Mouse (Mus musculus) stomach, postnatal 0 days (tissue): Measurements from ENCODE around the gene Olfr1393. TPM values are rescaled to one million over a fixed set of nuclear protein-coding genes. Genes with fewer than 3 reads are reported as not detected.

Experiments used
- ATAC-seq: fragments of 200-750 bp; cut with Nextera tagmentation; 2 replicates; pipeline ENCODE4 v1.8.0; 2017; ENCODE audit not compliant: low FRiP score, low TSS enrichment
- DNase-seq: peaks from one replicate; pipeline ENCODE4 v3.0.0-alpha.2; 2016; ENCODE audit warnings: low spot score
- H3K27ac ChIP-seq: fragments of 300-500 bp; sonication (generic); replicated peaks from 2 replicates; pipeline ENCODE4 v1.5.1; 2014; ENCODE audit warnings: mild to moderate bottlenecking, control low read depth
- H3K27me3 ChIP-seq: fragments of 300-500 bp; sonication (generic); 2 replicates; pipeline ENCODE4 v1.6.1; 2014; ENCODE audit warnings: low read length; ENCODE audit not compliant: control insufficient read depth, insufficient read depth
- H3K36me3 ChIP-seq: fragments of 300-500 bp; sonication (generic); 2 replicates; pipeline ENCODE4 v1.6.1; 2014; ENCODE audit warnings: low read length, mixed read lengths; ENCODE audit not compliant: control insufficient read depth, insufficient read depth
- H3K4me1 ChIP-seq: fragments of 300-500 bp; sonication (generic); replicated peaks from 2 replicates; pipeline ENCODE4 v1.6.1; 2014; ENCODE audit warnings: antibody characterized with exemption; ENCODE audit not compliant: control insufficient read depth, insufficient read depth
- H3K4me2 ChIP-seq: fragments of 300-500 bp; sonication (generic); replicated peaks from 2 replicates; pipeline ENCODE4 v1.6.1; 2014; ENCODE audit warnings: low read depth, mild to moderate bottlenecking, control low read depth, moderate library complexity
- H3K4me3 ChIP-seq: fragments of 300-500 bp; sonication (generic); 2 replicates; pipeline ENCODE4 v1.5.1; 2014; ENCODE audit warnings: low read depth, low read length, control low read depth
- H3K9ac ChIP-seq: fragments of 300-500 bp; sonication (generic); 2 replicates; pipeline ENCODE4 v1.6.1; 2014; ENCODE audit warnings: mild to moderate bottlenecking, low read length, control low read depth, mixed read lengths
- H3K9me3 ChIP-seq: fragments of 300-500 bp; sonication (generic); 2 replicates; pipeline ENCODE4 v1.6.1; 2016; ENCODE audit warnings: low read length; ENCODE audit not compliant: control insufficient read depth
- CTCF ChIP-seq: IDR thresholded peaks from 2 replicates; pipeline ENCODE4 v1.5.1; 2016; ENCODE audit warnings: antibody characterized with exemption, low read depth, mild to moderate bottlenecking, moderate library complexity
- EP300 ChIP-seq: optimal IDR thresholded peaks from 2 replicates; pipeline ENCODE3; 2016; ENCODE audit warnings: antibody characterized with exemption
- WGBS: fragments of 180-500 bp; shearing (Covaris S2); extraction: QIAGEN DNeasy Blood & Tissue Kit; methylation state at CpG from one replicate; pipeline ENCODE4 v1.1.7; 2014; 5-methylcytosine and 5-hydroxymethylcytosine counted together
- polyA plus RNA-seq: library from polyadenylated mRNA; unstranded; fragments of >200 nt; fragmentation: Nextera tagmentation; extraction: Ambion mirVana; gene quantifications from 2 replicates; pipeline ENCODE4 v1.2.1, GENCODE M21; 2015

The Olfr1393 gene
- polyA plus RNA-seq, 1 experiment from 2014 or later, result not detected

DNA sequence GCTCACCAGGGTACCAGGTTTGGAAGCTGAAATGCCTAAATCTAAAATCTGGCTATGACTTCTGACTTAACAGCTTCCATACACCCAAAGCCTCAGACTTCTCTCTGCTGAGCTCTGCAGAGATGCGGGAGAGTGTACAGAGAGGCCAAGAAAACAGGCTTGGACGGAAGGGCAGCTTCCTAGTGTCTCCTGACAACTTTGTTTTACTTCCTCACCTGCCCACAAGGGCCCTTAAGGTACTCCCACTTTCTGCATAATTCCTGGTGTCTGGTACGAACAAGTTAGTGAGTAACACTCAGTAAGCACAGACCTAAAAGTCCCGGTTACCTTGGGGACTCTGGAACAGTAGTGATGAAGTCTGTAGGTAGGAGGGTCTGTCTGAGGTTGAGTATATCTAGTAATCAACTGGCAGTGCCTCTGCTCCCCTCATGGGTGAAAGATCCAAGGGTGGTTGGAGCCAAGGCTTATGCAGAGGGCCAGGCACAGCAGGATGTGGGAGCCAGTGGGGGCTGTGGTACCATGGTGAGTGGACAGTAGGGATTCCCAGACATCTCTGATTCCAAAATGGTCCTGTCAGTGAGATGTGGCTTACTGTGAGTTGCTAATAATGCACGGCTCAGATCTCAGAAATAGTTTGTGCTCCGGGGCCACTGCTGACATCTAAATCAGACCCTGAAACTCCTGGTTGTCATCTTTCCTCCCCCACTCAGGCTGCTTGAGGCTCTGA is 29.0 kb upstream of the Olfr1393 start:
- H3K9me3 ChIP-seq, result no peaks in the 10 kb centered on the region
- no peak overlapping the region for H3K4me3 ChIP-seq
- ATAC-seq, result no peak
- no peaks in the 10 kb centered on the region for H3K27me3 ChIP-seq
- H3K9ac ChIP-seq, result 0 out of 2 replicates have a peak overlapping the region, but pooled peaks have one; percentile 23
- DNase-seq, result no peak
- peak overlapping the region; percentile 2 for H3K4me2 ChIP-seq
- peaks cover 33% of the 10 kb centered on the region for H3K4me1 ChIP-seq
- peak overlapping the region; percentile 98 for H3K27ac ChIP-seq
- peaks cover 6% of the 10 kb centered on the region; the same call in 1 of the 2 replicates for H3K36me3 ChIP-seq
- WGBS, result 51% methylated on average over 6 of the region's 6 CpGs
- TF ChIP-seq CTCF (no peak), EP300 (no peak)

DNA sequence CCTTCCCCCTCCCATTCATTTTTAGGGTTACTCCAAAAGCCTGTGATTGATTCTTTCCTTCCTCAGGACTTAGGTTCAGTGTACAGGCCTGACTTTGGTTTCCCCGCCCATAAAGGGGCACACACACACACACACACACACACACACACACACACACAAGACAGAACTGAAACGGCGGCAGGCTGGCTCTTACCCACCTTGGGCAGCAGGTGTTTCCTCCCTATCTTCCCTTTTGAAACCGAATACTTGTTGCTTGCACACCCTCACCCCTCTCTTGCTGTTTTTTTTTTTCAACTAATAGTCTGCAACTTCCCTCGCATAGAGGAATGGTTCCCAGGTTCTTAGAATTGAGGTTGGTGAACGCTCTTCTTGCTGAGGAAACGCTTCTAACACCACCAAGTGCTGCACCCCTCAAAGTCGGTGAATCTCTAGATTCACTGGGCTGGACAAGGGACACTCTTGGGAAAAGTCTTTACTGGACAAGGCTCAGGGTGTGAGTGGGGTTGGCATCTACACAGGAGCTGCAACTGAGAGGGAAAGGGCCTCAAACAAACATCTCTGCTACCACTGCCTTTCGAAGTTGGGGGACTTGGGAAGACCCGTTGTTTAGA is 28.2 kb upstream of the Olfr1393 start:
- peaks cover 31% of the 10 kb centered on the region for H3K4me1 ChIP-seq
- DNase-seq (peak; percentile 34), ATAC-seq (no peak)

DNA sequence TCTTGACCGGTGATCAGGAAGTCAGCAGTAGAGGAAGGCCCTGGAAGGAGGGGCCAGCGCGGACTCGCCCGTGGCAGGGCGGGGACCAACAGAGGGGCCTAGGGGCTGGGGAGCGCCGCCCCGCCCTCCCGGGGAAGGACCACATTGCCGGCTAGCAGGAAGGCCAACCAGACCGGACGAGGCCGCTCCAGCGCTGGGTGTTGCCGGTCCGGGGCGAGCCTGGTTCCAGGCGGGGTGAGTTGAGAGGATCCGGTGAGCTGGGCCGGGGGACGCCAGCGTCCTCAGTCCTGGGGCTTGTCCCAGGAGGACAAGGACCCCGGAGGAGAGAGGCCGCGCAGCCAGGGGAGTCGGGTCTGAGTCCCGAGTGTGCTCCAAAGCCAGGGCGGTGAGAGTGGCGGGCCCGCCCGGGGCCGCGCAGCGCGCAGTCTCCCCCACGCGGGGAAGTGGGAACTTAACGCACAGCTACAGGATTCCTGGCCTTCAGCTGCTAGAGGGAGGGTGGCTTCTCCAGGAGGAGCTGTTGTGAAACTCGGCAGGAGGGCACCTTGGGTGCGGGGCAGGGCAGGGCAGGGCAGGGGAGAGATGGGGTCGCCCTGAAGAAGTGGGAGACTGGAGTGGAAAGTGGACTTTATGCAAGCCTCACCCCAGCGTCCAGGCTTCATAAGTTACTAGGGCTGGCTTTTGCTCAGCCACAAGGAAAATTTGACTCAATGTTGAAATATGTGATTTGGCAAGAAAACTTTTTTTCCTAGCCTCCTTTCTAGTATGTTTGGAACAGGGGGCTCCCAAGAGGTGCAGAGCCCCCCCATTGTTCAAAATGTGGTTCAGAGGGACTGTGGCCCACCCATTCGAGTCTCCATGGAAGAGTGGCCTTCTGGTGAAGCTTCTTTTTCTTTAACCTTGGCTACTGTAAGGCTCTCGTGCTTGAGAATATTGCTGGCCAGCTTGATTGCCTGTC is 27.4 kb upstream of the Olfr1393 start:
- Histone ChIP-seq H3K27me3 (no peaks in the 10 kb centered on the region), H3K4me2 (peak overlapping the region; percentile 79), H3K9me3 (no peaks in the 10 kb centered on the region), H3K4me3 (peak overlapping the region; percentile 75), H3K4me1 (peaks cover 27% of the 10 kb centered on the region), H3K27ac (peak overlapping the region; percentile 98), H3K9ac (peak overlapping the region; percentile 89), H3K36me3 (peaks cover 9% of the 10 kb centered on the region)
- TF ChIP-seq CTCF (peak; percentile 67), EP300 (no peak)
- ATAC-seq (peak; percentile 95), DNase-seq (peak; percentile 93)
- WGBS, result 2% methylated on average over 43 of the region's 45 CpGs

More for the DNA sequence above, 28.2 kb upstream of the Olfr1393 start:
- peak overlapping the region; percentile 79 for H3K4me2 ChIP-seq
- peak overlapping the region; percentile 98 for H3K27ac ChIP-seq
- H3K36me3 ChIP-seq, result peaks cover 9% of the 10 kb centered on the region; the same call in 1 of the 2 replicates
- no peaks in the 10 kb centered on the region for H3K9me3 ChIP-seq
- TF ChIP-seq EP300 (no peak), CTCF (no peak)
- H3K4me3 ChIP-seq, result peak overlapping the region; percentile 75
- 12% methylated on average over 10 of the region's 10 CpGs for WGBS
- H3K27me3 ChIP-seq, result no peaks in the 10 kb centered on the region
- peak overlapping the region; percentile 89 for H3K9ac ChIP-seq

DNA sequence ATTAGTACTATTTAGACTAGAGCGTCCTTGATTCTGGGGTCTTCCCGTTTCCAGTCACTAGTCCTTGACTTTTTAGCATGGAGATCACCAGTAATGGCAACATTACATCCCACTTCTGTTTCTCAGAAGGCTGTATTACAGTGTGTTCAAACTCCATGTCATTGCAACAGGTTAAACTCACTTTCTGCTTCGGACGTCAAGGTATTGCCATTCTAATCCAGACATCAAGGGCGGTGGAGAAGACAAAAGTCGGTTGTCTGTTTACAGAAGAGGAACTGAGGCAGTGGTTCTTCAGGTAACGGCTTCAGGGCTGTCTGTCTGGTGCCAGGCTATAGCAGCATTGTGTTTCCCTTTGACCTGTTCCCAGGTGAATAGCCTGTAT is 26.7 kb upstream of the Olfr1393 start:
- peak overlapping the region; percentile 98 for H3K27ac ChIP-seq
- no peaks in the 10 kb centered on the region for H3K9me3 ChIP-seq
- TF ChIP-seq CTCF (no peak), EP300 (no peak)
- peaks cover 9% of the 10 kb centered on the region for H3K36me3 ChIP-seq
- DNase-seq, result no peak
- WGBS, result 40% methylated on average over 7 of the region's 7 CpGs
- H3K4me1 ChIP-seq, result peaks cover 26% of the 10 kb centered on the region
- peak overlapping the region; percentile 79 for H3K4me2 ChIP-seq
- no peaks in the 10 kb centered on the region for H3K27me3 ChIP-seq
- ATAC-seq, result no peak
- peak overlapping the region; percentile 89 for H3K9ac ChIP-seq
- peak overlapping the region; percentile 75 for H3K4me3 ChIP-seq

DNA sequence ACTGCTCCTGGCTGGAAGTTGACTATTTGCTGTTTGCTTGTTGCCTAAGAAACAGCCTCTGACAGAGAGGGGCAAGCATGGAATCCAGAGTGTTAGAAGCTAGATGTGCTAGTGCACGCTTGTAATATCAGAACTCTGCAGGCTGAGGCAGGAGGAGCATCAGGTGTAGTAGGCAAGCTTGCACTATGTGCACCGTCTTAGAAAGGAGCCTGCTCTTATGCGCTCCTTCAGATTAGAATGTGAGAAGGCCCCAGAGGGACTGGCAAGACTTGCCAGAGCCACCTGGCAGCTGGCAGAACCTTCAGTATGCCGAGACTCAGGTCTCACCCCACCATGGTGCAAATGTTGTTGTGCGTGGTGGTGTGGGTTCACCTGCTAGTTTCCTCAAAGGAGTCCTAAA is 26.1 kb upstream of the Olfr1393 start:
- Histone ChIP-seq H3K9me3 (no peaks in the 10 kb centered on the region), H3K4me1 (peaks cover 20% of the 10 kb centered on the region), H3K27me3 (no peaks in the 10 kb centered on the region), H3K9ac (no peak overlapping the region), H3K4me3 (no peak overlapping the region), H3K27ac (no peak overlapping the region), H3K4me2 (peak overlapping the region; percentile 0; the same call in 1 of the 2 replicates), H3K36me3 (peaks cover 9% of the 10 kb centered on the region)
- DNase-seq (no peak), ATAC-seq (no peak)
- TF ChIP-seq EP300, result no peak
- TF ChIP-seq CTCF, result no peak
- WGBS, result 80% methylated on average over 5 of the region's 5 CpGs
